Mouse (Mus musculus): ENCODE data around the gene Nanos3. TPM values are rescaled to one million over a fixed set of nuclear protein-coding genes. Genes with fewer than 3 reads are reported as not detected.

The Nanos3 gene
- total and polyA plus RNA-seq, 3 experiments, result not detected

- in situ Hi-C loops (cut with MboI; ENCODE audit: low pct_ligation_motif_present, low pct_unique_long_range_greater_than_20kb, low sequenced_read_pairs) (loop anchor here (25.0 kb wide), 1 partner anchor 144 kb away; no protein-coding TSS in a partner anchor), dilution Hi-C loops (cut with MboI; ENCODE audit: extremely low pct_ligation_motif_present, extremely low pct_unique_long_range_greater_than_20kb, low sequenced_read_pairs) (no loop called here)
- H3K4me3 ChIP-seq (replicated peaks in 1 of 3; ENCODE audit: low read depth in 2 of 3, low read length in 2 of 3, poor library complexity in 1 of 3), result no peak overlapping the region
- H3K4me1 ChIP-seq (ENCODE audit: control insufficient read depth in 1 of 2, insufficient read depth in 2 of 2), result peaks cover 3 to 33% of the 10 kb centered on the region in 2 experiments; a peak in 3 of 4 replicates
- no peak for DNase-seq (ENCODE audit: extremely low read depth)
- H3K9me3 ChIP-seq (replicated peaks; ENCODE audit: low read length), result no peaks in the 10 kb centered on the region
- H3K79me2 ChIP-seq (replicated peaks; ENCODE audit: control insufficient read depth, extremely low read depth, insufficient read depth, poor library complexity, severe bottlenecking), result no peaks in the 10 kb centered on the region; the same call in 1 of the 2 replicates
- H3K27me3 ChIP-seq (replicated peaks), result no peaks in the 10 kb centered on the region
- H3K27ac ChIP-seq (ENCODE audit: insufficient read depth, low read depth), result no peak overlapping the region
- peaks cover 65 to 89% of the 10 kb centered on the region in 2 experiments for H3K36me3 ChIP-seq (replicated peaks in 1 of 2; ENCODE audit: control insufficient read depth in 1 of 2, insufficient read depth in 1 of 2, low read length in 1 of 2)
- TF ChIP-seq MXI1 (IDR thresholded peaks at IDR 0.05; ENCODE audit: low read depth, low read length) (no peak), RAD21 (IDR thresholded peaks at IDR 0.05; ENCODE audit: low read depth, low read length) (no peak), TCF12 (IDR thresholded peaks at IDR 0.05; ENCODE audit: low read depth, low read length) (no peak), KAT2A (IDR thresholded peaks at IDR 0.05; ENCODE audit: insufficient replicate concordance, low read length) (no peak), CTCF (conservative IDR thresholded peaks at IDR 0.05 in 1 of 2, IDR thresholded peaks at IDR 0.05 in 1 of 2; ENCODE audit: low read depth in 2 of 2, low read length in 2 of 2) (no peak), CHD2 (IDR thresholded peaks at IDR 0.05; ENCODE audit: low read length) (no peak), ELF1 (IDR thresholded peaks at IDR 0.05; ENCODE audit: low read depth, low read length) (no peak), POLR2A (IDR thresholded peaks at IDR 0.05; ENCODE audit: low read depth, low read length) (no peak), NELFE (IDR thresholded peaks at IDR 0.05; ENCODE audit: low read depth, low read length) (no peak), E2F4 (IDR thresholded peaks at IDR 0.05; ENCODE audit: insufficient replicate concordance, low read depth, low read length) (no peak), EP300 (IDR thresholded peaks at IDR 0.05; ENCODE audit: low read length) (no peak), USF2 (conservative IDR thresholded peaks at IDR 0.05; ENCODE audit: low read depth, low read length) (no peak)
- H3K4me2 ChIP-seq (ENCODE audit: insufficient read depth, low read depth, poor library complexity, severe bottlenecking), result no peak overlapping the region
- H3K9ac ChIP-seq (ENCODE audit: insufficient read depth, low read depth), result no peak overlapping the region
Measured at GRCm38 (mm10) chr8:84218143-84218542, 33.1 kb upstream of the Nanos3 start.

GRCm38 (mm10) chr8:84217206-84217605 is 32.2 kb upstream of the Nanos3 start:
- peaks cover 1 to 24% of the 10 kb centered on the region in 2 experiments; a peak in 3 of 4 replicates for H3K4me1 ChIP-seq (ENCODE audit: control insufficient read depth in 1 of 2, insufficient read depth in 2 of 2)
- H3K9ac ChIP-seq (ENCODE audit: insufficient read depth, low read depth), result no peak overlapping the region
- TF ChIP-seq KAT2A (IDR thresholded peaks at IDR 0.05; ENCODE audit: insufficient replicate concordance, low read length), result no peak
- TF ChIP-seq CHD1 (IDR thresholded peaks at IDR 0.05; ENCODE audit: low read depth, low read length), result no peak
- no peak for TF ChIP-seq NELFE (IDR thresholded peaks at IDR 0.05; ENCODE audit: low read depth, low read length)
- in situ Hi-C loops (cut with MboI; ENCODE audit: low pct_ligation_motif_present, low pct_unique_long_range_greater_than_20kb, low sequenced_read_pairs), result loop anchor here (25.0 kb wide), 1 partner anchor 145 kb away; no protein-coding TSS in a partner anchor
- no peaks in the 10 kb centered on the region for H3K9me3 ChIP-seq (replicated peaks; ENCODE audit: low read length)
- dilution Hi-C loops (cut with MboI; ENCODE audit: extremely low pct_ligation_motif_present, extremely low pct_unique_long_range_greater_than_20kb, low sequenced_read_pairs), result no loop called here
- no peak overlapping the region for H3K27ac ChIP-seq (ENCODE audit: insufficient read depth, low read depth)
- H3K36me3 ChIP-seq (replicated peaks in 1 of 2; ENCODE audit: control insufficient read depth in 1 of 2, insufficient read depth in 1 of 2, low read length in 1 of 2), result peaks cover 70 to 89% of the 10 kb centered on the region in 2 experiments
- H3K27me3 ChIP-seq (replicated peaks), result no peaks in the 10 kb centered on the region
- no peaks in the 10 kb centered on the region; the same call in 1 of the 2 replicates for H3K79me2 ChIP-seq (replicated peaks; ENCODE audit: control insufficient read depth, extremely low read depth, insufficient read depth, poor library complexity, severe bottlenecking)
- H3K4me3 ChIP-seq (replicated peaks in 1 of 3; ENCODE audit: low read depth in 2 of 3, low read length in 2 of 3, poor library complexity in 1 of 3), result no peak overlapping the region
- no peak for DNase-seq (ENCODE audit: extremely low read depth)
- no peak overlapping the region for H3K4me2 ChIP-seq (ENCODE audit: insufficient read depth, low read depth, poor library complexity, severe bottlenecking)

- dilution Hi-C loops (cut with MboI; ENCODE audit: extremely low pct_ligation_motif_present, extremely low pct_unique_long_range_greater_than_20kb, low sequenced_read_pairs) (no loop called here), in situ Hi-C loops (cut with MboI; ENCODE audit: low pct_ligation_motif_present, low pct_unique_long_range_greater_than_20kb, low sequenced_read_pairs) (loop anchor here (25.0 kb wide), 1 partner anchor 149 kb away; no protein-coding TSS in a partner anchor)
- peaks cover 77 to 95% of the 10 kb centered on the region in 2 experiments for H3K36me3 ChIP-seq (replicated peaks in 1 of 2; ENCODE audit: control insufficient read depth in 1 of 2, insufficient read depth in 1 of 2, low read length in 1 of 2)
- H3K9me3 ChIP-seq (replicated peaks; ENCODE audit: low read length), result no peaks in the 10 kb centered on the region
- TF ChIP-seq IRF4 (IDR thresholded peaks at IDR 0.05; ENCODE audit: low read depth, low read length), result no peak
- no peak for TF ChIP-seq GABPA (IDR thresholded peaks at IDR 0.05; ENCODE audit: insufficient replicate concordance, low read depth, low read length)
- TF ChIP-seq ZNF384 (IDR thresholded peaks at IDR 0.05; ENCODE audit: low read depth, low read length), result no peak
- TF ChIP-seq NRF1 (IDR thresholded peaks at IDR 0.05; ENCODE audit: low read depth, low read length), result no peak
- no peak for TF ChIP-seq ELF1 (IDR thresholded peaks at IDR 0.05; ENCODE audit: low read depth, low read length)
- TF ChIP-seq MXI1 (IDR thresholded peaks at IDR 0.05; ENCODE audit: low read depth, low read length), result no peak
- no peak for TF ChIP-seq JUN (IDR thresholded peaks at IDR 0.05; ENCODE audit: insufficient read depth, low read depth, low read length)
- TF ChIP-seq RAD21 (IDR thresholded peaks at IDR 0.05; ENCODE audit: low read depth, low read length), result no peak
- TF ChIP-seq MAX (IDR thresholded peaks at IDR 0.05; ENCODE audit: low read length), result no peak
- H3K79me2 ChIP-seq (replicated peaks; ENCODE audit: control insufficient read depth, extremely low read depth, insufficient read depth, poor library complexity, severe bottlenecking), result no peaks in the 10 kb centered on the region
- H3K4me1 ChIP-seq (ENCODE audit: control insufficient read depth in 1 of 2, insufficient read depth in 2 of 2), result peaks cover 4 to 10% of the 10 kb centered on the region in 2 experiments; a peak in 3 of 4 replicates
- no peaks in the 10 kb centered on the region for H3K27me3 ChIP-seq (replicated peaks)
- no peak overlapping the region for H3K4me2 ChIP-seq (ENCODE audit: insufficient read depth, low read depth, poor library complexity, severe bottlenecking)
- no peak overlapping the region for H3K27ac ChIP-seq (ENCODE audit: insufficient read depth, low read depth)
- H3K9ac ChIP-seq (ENCODE audit: insufficient read depth, low read depth), result no peak overlapping the region
- no peak overlapping the region for H3K4me3 ChIP-seq (replicated peaks in 1 of 3; ENCODE audit: low read depth in 2 of 3, low read length in 2 of 3, poor library complexity in 1 of 3)
- DNase-seq (ENCODE audit: extremely low read depth), result no peak
Measured at GRCm38 (mm10) chr8:84213277-84213676, 28.3 kb upstream of the Nanos3 start.

Measured in CH12.LX (cell line).